Mouse (Mus musculus) small intestine, adult 2 months (tissue): ENCODE data around the gene Flcn.

Experiments used
- CTCF ChIP-seq: fragments of 200-500 bp; IDR thresholded peaks from 2 replicates; pipeline ENCODE4 v1.5.1; 2012; ENCODE audit warnings: low read depth, mild to moderate bottlenecking, control low read depth, inconsistent platforms, low read length, moderate library complexity, mixed read lengths; ENCODE audit not compliant: insufficient replicate concordance, insufficient read length; ENCODE audit errors: extremely low read depth
- POLR2A ChIP-seq: fragments of 200-500 bp; IDR thresholded peaks from 2 replicates; pipeline ENCODE4 v1.6.1; 2012; ENCODE audit warnings: low read depth, mild to moderate bottlenecking, control low read depth, inconsistent platforms, low read length, moderate library complexity

DNA sequence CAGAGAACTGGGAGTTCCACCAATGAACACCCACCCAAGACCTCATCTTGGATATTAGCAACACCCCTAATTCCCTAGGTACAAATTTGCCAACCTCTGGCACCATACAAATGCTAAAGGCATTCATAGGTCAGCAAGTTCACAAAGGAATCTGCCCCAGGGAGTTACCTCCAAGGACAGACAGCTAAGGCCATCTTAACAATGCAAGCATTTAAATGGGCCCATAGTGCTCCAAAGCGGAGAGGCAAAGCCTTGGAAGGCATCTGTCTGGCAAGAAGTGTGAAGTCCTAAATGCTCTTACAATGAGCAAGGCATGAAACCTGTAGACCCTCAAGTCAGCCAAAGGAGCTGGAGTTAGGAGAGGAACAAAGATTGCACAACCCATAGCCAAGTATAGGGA, 4.5 kb upstream of the Flcn start:
- no peak for TF ChIP-seq CTCF
- no peak for TF ChIP-seq POLR2A
